18 mouse cellular contexts compared by ENCODE assay signal in the genomic region with DNA sequence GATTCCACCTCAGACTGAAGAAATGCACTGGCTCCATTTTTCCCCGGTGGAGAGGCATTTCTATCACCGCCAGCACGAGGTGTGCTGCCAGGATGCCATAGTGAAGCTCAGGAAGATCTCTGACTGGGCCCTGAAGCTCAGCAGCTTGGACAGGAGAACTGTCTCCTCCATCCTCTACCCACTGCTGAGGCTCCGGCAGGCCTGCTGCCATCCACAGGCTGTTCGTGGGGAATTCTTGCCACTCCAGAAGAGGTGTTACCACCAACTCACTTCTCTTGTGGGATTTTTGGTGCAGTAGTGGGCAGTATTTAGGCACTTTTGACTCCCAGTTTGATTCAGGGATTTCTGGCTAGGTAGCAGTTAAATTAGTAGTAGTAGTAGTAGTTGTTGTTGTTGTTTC.
"Had no signal": no experiment of that assay in that cellular context is flagged by ENCODE, and none has a peak within 500 bp of the region (broad histone marks: within the 10 kb centered on the region; RNA-seq: fewer than 3 reads in every experiment).

No protein-coding gene starts in this region.

- H3K9me3 ChIP-seq: midbrain, embryonic 10.5 days; midbrain, embryonic 12.5 days; neural tube, embryonic 13.5 days; neural tube, embryonic 15.5 days had no signal

- H3K27me3 ChIP-seq: midbrain, embryonic 12.5 days; neural tube, embryonic 13.5 days; neural tube, embryonic 15.5 days had no signal

- DNase-seq: lung, adult 18-20 months; lung, embryonic 14.5 days; lung, postnatal 10 days; lung, postnatal 4 days; midbrain, embryonic 14.5 days; retina, postnatal 1 day; right cerebral cortex, postnatal 14 days; right cerebral cortex, postnatal 4 days; spleen, adult 18-20 months; thymus, adult 18-20 months; thymus, postnatal 14 days; thymus, postnatal 36 days had no signal

- H3K4me3 ChIP-seq: midbrain, embryonic 10.5 days; midbrain, embryonic 12.5 days; myocyte; neural tube, embryonic 13.5 days; neural tube, embryonic 15.5 days had no signal

- H3K4me1 ChIP-seq: midbrain, embryonic 10.5 days; midbrain, embryonic 12.5 days; neural tube, embryonic 13.5 days; neural tube, embryonic 15.5 days had no signal

- ATAC-seq: midbrain, embryonic 16.5 days had no signal

- H3K27ac ChIP-seq: midbrain, embryonic 10.5 days; midbrain, embryonic 12.5 days; neural tube, embryonic 13.5 days; neural tube, embryonic 15.5 days had no signal
